Mouse (Mus musculus): ENCODE measurements around the gene Hoxa13.

Gene Hoxa13

DNA sequence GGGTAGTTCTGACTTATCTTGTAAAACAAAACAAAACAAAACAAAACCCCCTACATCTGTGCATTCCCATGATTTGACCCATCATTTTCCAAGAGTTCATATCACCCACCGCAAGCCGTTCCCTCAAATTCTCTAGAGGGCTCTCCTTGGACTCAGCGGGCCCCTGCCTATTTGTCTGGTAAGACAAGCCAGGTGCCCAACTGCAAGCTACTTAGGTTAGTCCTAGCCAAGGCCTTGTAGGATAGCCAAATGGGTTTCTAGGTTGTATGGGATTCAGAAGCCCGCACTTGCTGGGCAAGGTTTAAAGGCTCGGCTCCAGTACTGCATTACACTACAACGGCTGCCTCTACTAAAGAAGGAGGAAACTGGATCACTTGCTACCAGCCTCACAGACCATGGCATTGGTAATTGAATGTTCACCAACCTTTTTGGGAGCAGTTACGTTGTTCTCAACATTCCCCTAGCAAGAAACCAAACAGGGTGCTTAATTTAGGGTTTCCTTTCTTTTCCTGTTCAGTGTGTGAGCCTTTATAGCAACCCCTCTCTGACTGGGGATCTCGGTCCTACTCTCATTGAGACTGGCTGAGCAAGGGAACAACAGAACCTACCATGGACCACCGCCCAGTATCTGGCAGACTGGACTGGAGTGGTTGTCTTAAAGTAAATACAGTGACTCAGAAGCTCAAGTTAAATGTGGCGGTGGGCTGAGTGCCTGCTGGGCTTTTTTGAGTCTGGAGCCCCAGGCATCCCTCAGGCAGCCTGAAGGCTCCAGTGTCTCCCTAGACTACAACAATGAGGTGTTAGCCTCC is 23.1 kb downstream of the Hoxa13 start:
- no peak for DNase-seq (ENCODE audit: low read depth, low spot score)

DNA sequence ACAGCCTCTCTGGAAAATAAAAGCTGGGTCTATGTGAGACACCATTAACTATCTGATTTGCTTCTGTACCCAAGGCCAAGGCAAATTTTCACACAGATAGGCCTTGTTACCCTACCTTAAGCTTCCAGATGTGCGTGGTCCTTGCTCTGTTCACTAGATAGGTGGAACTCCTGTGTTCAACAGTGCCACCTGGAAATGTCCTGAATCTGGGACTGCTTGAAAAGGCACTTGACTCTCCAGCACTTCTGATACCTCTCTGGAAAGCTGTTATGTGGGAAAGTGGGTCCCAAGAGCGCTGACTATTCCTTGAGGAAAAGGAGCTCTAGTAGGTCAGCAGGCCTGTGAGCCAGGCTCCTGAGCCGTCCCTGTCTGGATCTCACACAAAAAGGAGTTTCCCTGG is 23.9 kb downstream of the Hoxa13 start:
- no peak for DNase-seq (ENCODE audit: low read depth, low spot score)

DNA sequence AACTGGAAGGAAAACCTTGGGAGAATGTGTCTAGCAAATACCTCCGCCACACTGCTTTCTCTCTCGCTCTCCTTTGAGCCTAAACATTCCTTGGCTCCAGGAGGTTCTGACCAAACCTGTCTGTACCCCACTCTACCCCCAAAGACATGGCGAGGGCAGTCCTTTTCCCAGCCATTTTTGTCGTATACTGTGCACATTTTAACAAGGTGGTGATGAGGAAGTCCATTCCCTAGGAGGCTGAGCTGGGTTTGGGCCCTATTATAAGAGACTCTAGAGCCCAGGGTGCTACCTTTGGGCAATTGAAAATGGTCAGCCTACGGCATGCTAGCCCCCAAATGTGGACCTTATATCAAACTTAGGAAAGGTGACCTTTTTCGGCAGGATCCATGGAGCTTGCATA is 24.8 kb downstream of the Hoxa13 start:
- DNase-seq (ENCODE audit: low read depth, low spot score) = no peak

DNA sequence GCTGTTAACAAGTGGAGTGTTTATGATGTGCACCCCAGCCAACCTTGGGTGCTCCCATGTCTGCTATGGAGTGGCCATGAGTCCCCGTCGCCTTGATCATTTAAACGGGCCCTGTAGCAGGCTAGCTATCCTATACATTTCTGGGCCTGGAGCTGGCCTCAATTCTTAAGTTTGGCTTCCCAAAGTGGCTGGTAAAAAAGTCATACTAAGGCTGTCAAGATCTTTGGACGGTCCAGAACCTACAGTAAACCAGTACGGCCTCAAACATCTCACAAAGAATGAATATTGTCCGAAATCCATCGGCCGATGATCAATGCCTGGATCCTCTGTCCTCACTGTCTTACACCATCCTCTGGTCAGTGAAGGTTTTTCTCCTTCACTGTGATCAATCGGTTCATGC is 25.4 kb downstream of the Hoxa13 start:
- no peak for DNase-seq (ENCODE audit: low read depth, low spot score)

- DNase-seq (ENCODE audit: low read depth, low spot score) = peak; percentile 54
Observed at GRCm38 (mm10) chr6:52234428-52235140, 26.1 kb downstream of the Hoxa13 start.

DNA sequence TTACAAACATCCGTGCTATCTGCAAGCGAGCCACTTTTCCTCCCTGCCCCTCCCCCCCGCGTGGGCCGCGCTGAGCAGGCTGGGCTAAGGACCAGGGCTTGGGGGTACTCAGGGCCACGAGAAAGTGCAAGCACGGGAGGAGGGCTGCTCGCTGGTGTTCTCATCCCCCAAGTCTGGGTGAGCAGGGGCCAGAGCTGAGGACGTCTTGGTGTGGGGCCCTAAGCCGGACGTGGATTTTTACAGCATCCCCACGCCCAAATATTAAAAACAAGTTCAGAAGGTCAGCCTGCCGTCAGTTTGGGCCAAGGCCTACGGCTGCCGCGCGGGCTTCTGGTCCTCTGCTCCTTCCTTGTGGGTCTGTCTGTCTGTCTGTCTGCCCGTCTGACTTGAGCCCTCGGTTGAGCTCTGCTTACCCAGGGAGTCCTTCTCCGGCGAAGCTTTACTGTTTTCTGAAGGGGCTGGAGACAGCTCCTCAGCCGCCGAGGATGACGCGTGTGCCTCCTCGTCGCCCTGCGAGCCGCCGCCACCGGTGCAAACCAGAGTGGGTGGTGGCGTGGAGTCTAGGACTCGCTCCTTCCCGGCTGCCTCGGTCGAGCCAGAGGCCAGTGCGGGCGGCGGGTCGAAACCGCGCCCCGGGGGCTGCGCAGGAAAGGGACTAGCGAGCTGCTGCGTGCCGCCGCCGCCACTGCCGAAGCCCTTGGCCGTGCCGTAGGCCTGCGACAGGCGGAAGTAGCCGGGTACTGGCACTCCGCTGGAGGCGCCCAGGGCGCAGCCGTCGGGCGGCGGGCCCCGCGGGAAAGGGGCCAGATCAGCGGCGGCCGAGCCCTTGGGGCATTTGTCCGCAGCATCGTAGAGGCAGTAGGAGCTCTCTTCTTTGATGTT is 26.9 kb downstream of the Hoxa13 start:
- DNase-seq (ENCODE audit: low read depth, low spot score) = peak; percentile 55

- DNase-seq (ENCODE audit: low read depth, low spot score) = no peak
Observed at GRCm38 (mm10) chr6:52232984-52233545, 27.6 kb downstream of the Hoxa13 start.

- peak; percentile 83 for DNase-seq (ENCODE audit: low read depth, low spot score)
Observed at GRCm38 (mm10) chr6:52232568-52232965, 28.1 kb downstream of the Hoxa13 start.

DNA sequence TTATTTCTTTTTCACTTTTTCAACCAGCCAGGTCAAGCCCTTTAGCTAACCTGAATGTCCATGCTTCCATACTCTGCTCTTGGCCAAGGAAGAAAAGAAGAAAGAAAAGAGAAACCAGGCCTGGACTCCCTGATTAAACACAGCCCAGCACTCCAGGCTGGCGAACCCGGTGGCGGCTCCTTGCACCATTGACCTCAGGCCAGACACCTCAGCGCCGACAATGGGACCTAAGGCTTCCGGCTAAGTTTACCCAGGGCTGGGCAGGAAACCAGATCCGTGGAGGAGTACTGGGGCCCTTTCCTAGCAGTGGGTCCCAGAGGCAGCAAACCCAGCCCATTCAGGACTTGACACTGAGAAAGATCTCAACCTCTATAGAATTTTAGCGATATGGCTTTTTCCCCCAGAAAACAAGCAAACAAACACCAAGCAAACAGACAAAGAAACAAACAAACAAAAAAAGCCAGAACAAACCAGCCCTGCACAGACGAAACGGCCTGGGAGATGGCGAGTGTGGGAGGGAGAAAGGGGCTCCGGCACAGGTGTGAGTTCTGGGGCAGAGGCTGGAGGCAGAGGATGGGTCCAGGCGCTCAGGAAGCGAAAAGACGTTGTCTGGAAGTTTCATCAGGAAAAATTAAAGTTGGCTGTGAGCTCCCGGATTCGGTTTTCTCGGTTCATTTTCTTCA is 28.7 kb downstream of the Hoxa13 start:
- DNase-seq (ENCODE audit: low read depth, low spot score) = peak; percentile 52

DNA sequence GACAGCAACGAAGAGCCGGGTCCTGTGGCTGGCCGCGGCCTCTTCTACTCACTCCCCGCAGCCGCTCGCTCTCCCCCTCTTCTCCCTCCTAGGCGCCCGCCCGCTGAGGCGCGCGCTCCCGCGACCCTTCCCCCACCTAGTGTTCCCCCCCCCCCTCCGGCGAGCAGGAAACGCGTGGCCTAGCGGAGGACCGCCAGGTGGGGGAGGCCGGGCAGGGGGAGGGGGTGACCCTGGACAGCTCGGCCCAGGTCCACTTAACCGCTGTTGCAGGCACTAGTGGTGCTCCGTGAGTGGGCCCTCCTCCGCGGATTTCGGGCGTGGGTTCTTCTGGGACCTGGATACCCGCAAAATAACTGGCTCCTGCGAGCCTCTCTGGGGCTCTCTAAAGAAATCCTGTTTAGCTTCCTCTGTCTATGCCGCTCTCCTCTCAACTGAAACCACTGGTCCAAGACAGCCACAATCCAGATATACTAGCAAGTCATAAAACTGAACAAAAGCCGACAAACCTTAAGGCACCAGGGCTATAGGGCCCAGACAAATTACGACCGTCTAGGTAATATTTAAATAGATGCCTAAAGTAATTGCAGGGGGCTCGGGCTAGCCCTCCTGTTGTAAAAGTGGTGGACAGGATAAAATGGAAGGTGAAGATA is 30.0 kb downstream of the Hoxa13 start, which contains the start of gene Hoxa9:
Gene Hoxa9 (minus strand): TSS at position 574 of the 650 bp plus-strand sequence.
- peak; percentile 21 for DNase-seq (ENCODE audit: low read depth, low spot score)

DNA sequence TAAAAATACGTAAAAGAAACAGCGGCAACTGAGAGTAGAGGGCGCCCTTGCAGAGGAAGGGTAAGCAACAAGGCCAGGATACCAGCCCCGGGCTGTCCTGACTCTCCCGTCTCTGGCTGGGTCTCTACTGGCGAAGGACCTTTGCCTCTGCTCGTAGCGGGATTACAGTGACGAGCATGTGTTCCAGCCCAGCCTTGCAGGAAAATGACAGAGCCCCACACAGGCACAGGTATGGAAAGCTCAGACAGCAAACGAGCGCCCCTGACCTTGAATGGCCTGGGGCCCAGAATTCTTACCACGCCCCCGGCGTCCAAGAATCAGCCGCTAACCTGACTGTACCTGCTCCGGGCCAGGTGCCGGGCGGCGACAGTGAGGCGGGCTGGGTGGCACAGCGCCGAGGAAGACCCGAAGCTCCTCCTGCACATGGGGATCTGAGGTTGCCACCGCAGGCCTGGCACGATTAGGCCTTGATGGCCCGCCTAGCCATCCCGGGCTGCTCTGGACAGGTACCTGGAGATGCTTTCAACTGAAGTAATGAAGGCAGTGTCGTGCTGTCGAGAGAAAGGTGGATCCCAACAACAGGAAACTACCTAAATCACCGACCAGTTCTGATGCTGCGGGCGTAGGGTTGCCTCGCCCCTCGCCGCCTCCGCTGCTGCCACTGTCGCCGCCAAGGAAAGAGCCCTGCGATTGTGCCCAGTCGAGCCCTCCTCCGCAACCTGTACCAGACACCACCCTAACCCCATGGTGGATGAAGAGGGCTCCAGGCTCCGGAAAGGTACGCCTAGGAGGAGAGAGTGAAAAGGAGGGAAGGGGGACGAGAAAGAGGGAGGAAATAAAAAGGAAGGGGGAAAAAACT is 30.9 kb downstream of the Hoxa13 start:
- DNase-seq (ENCODE audit: low read depth, low spot score) = peak; percentile 57

- peak; percentile 35 for DNase-seq (ENCODE audit: low read depth, low spot score)
Observed at GRCm38 (mm10) chr6:52228475-52229465, 31.9 kb downstream of the Hoxa13 start.

DNA sequence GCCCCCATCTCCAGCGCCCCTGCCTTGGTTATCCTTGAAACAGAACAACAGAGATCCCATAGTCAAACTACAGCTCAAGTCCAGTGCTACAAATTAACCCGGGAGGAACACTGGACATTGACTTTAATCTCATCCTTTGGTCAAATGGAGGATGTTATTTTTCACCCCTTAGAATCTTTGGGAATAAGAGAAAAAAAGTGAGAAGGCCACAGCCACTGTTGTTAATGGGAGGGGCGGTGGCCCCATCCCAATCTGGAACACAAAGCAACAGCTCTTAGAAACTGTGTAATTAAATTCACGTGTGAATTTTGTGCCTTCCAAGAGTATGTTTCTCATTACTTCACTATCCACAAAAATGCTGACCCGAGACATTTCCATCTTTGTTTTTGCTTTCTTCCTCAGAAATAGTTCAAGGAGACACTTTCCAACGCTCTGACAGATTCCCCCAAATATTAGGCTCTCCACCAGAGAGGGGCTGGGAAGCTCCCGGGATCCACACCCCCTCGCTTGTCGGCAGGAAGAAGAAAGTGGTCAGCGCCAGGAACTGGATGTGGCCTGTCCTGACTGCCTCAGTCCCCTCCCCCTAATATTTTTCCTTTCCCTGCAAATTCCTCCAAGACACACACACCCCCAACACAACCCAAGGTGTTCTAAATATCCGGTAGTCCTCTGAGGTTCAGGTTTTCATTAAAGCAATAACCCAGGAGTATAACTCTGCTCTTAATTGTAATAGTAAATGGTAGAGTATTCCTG is 33.0 kb downstream of the Hoxa13 start:
- no peak for DNase-seq (ENCODE audit: low read depth, low spot score)

GRCm38 (mm10) chr6:52226569-52227257 is 34.0 kb downstream of the Hoxa13 start:
- peak; percentile 27 for DNase-seq (ENCODE audit: low read depth, low spot score)

- peak; percentile 59 for DNase-seq (ENCODE audit: low read depth, low spot score)
Observed at GRCm38 (mm10) chr6:52225612-52226568, 34.8 kb downstream of the Hoxa13 start.

Data from R1 (cell line).